Mouse (Mus musculus) adrenal gland, adult (tissue): ENCODE measurements around the gene Cemip.
"Not testable (repeated sequence)": the region's sequence is repeated elsewhere in the genome, so short reads cannot be mapped to it uniquely, and the experiment has no call there.

ENCODE experiments used
- DNase-seq, 2 experiments: peaks; one replicate each; pipeline ENCODE4 v3.0.0; 2022 to 2023; ENCODE audit warnings: low spot score in 1 of 2; ENCODE audit not compliant: inconsistent age in 2 of 2

Cemip gene

GRCm38 (mm10) chr7:83900519-83900918 lies 185.8 kb downstream of the Cemip start:
- DNase-seq, result no peak

- DNase-seq, result no peak
Observed at GRCm38 (mm10) chr7:83898267-83898666, 188.0 kb downstream of the Cemip start.

GRCm38 (mm10) chr7:83896077-83896740 lies 190.1 kb downstream of the Cemip start:
- no peak for DNase-seq

GRCm38 (mm10) chr7:83894348-83894747 lies 192.0 kb downstream of the Cemip start:
- no peak for DNase-seq

GRCm38 (mm10) chr7:83892333-83892669 lies 194.0 kb downstream of the Cemip start:
- DNase-seq, result no peak

GRCm38 (mm10) chr7:83891433-83892332 lies 194.6 kb downstream of the Cemip start:
- DNase-seq, result peak; percentile 100

GRCm38 (mm10) chr7:83889946-83890345 lies 196.4 kb downstream of the Cemip start:
- DNase-seq, result not testable (repeated sequence)

- DNase-seq, result peak; percentile 64 to 87
Observed at GRCm38 (mm10) chr7:83889383-83889782, 196.9 kb downstream of the Cemip start.

GRCm38 (mm10) chr7:83886366-83887129 lies 199.8 kb downstream of the Cemip start:
- DNase-seq, result peak in 1 of 2 experiments; percentile 63

- DNase-seq, result no peak
Observed at GRCm38 (mm10) chr7:83885835-83886234, 200.5 kb downstream of the Cemip start.

- DNase-seq, result peak in 1 of 2 experiments; percentile 78
Observed at GRCm38 (mm10) chr7:83884921-83885532, 201.3 kb downstream of the Cemip start.

GRCm38 (mm10) chr7:83884021-83884658 lies 202.2 kb downstream of the Cemip start, which contains the start of the genes Tlnrd1 and Mesd:
Gene Tlnrd1 (minus strand): TSS chr7:83884305.
Gene Mesd (plus strand): TSS chr7:83884466.
- DNase-seq, result peak; percentile 93 to 98

- DNase-seq, result peak; percentile 89 to 94
Observed at GRCm38 (mm10) chr7:83883276-83884020, 202.9 kb downstream of the Cemip start.
